Mouse (Mus musculus): ENCODE measurements around the gene Dennd2c. TPM values are rescaled to one million over a fixed set of nuclear protein-coding genes. Genes with fewer than 3 reads are reported as not detected.
"Not testable (repeated sequence)": the region's sequence is repeated elsewhere in the genome, so short reads cannot be mapped to it uniquely, and the experiment has no call there.

Gene Dennd2c
- polyA plus RNA-seq, 1 experiment = 1.2 TPM

DNA sequence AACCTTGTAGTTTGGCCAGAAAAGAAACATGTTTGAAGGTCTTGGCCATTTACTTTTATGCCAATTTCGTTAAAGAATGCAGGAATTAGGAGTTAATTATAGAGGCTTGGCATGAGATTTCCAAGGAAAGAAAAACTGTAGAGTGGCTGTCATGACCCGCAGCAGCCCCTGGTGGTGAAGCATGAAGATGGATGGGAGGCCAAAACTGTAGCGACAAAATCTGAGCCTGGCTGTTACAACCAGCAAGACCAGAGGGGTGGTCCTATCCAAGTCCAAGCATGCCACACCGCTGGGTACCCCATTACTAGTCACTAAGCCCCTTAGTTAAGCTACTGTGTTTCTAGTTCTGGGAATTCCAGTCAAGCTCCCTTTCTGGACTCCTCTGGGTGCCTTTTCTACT, 78.8 kb downstream of the Dennd2c start:
- peaks cover 21% of the 10 kb centered on the region for H3K36me3 ChIP-seq (ENCODE audit: control insufficient read depth, insufficient read depth, low read length)
- no peak overlapping the region for H3K4me3 ChIP-seq (ENCODE audit: extremely low read depth, insufficient read depth, insufficient read length)
- no peaks in the 10 kb centered on the region for H3K4me1 ChIP-seq (ENCODE audit: control insufficient read depth, insufficient read depth, insufficient read length)
- no peak for DNase-seq (ENCODE audit: low read depth in 1 of 2, low spot score in 2 of 2)
- WGBS = 65% methylated on average over 4 of the region's 4 CpGs
- TF ChIP-seq POLR2A (IDR thresholded peaks at IDR 0.05; ENCODE audit: low read depth, low read length) (no peak), CTCF (IDR thresholded peaks at IDR 0.05; ENCODE audit: extremely low read depth, insufficient read depth, insufficient read length, insufficient replicate concordance) (no peak)
- no peak overlapping the region for H3K27ac ChIP-seq (ENCODE audit: insufficient read depth, low read length)
- no peaks in the 10 kb centered on the region for H3K27me3 ChIP-seq (ENCODE audit: control insufficient read depth, insufficient read depth, low read length)

DNA sequence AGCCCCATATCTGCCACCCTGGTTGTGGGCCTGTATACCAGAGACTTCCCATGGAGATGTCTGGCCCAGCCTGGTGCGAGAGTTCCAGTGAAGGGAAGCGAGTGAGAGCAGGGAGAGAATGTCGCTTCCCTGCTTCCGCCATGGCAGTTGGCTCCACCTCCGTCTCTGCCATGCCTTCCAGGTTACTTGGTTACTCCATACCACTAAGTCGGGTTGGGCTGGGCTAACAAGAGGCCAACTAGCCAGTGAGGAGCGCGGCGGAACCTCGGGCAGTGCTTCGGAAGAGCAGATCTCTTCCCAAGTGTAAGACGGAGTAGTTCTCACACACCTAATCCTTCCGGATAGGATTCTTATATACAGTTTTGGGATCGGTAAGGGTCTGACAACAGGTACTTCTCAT, 80.4 kb downstream of the Dennd2c start:
- Histone ChIP-seq H3K27ac (ENCODE audit: insufficient read depth, low read length) (no peak overlapping the region), H3K27me3 (ENCODE audit: control insufficient read depth, insufficient read depth, low read length) (no peaks in the 10 kb centered on the region), H3K4me1 (ENCODE audit: control insufficient read depth, insufficient read depth, insufficient read length) (no peaks in the 10 kb centered on the region), H3K36me3 (ENCODE audit: control insufficient read depth, insufficient read depth, low read length) (peaks cover 9% of the 10 kb centered on the region), H3K4me3 (ENCODE audit: extremely low read depth, insufficient read depth, insufficient read length) (no peak overlapping the region)
- TF ChIP-seq CTCF (IDR thresholded peaks at IDR 0.05; ENCODE audit: extremely low read depth, insufficient read depth, insufficient read length, insufficient replicate concordance) = no peak
- TF ChIP-seq POLR2A (IDR thresholded peaks at IDR 0.05; ENCODE audit: low read depth, low read length) = no peak
- WGBS = 89% methylated on average over 14 of the region's 14 CpGs
- no peak for DNase-seq (ENCODE audit: low read depth in 1 of 2, low spot score in 2 of 2)

DNA sequence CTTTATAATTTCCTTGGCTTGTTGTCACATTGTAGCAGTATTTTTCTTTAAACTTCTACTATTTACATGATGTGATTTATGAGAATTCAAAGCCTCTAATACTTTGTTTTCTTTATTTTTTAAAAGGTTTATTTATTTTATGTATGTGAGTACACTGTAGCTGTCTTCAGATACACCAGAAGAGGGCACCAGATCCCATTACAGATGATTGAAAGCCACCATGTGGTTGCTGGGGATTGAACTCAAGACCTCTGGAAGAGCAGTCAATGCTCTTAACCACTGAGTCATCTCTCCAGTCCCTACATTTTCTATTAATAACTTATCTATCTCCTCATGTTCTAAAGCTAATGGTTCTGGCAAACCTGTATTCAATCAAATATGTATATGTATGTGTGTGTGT, 82.1 kb downstream of the Dennd2c start:
- not testable (repeated sequence) for H3K27me3 ChIP-seq (ENCODE audit: control insufficient read depth, insufficient read depth, low read length); H3K27ac ChIP-seq (ENCODE audit: insufficient read depth, low read length); H3K4me3 ChIP-seq (ENCODE audit: extremely low read depth, insufficient read depth, insufficient read length); H3K36me3 ChIP-seq (ENCODE audit: control insufficient read depth, insufficient read depth, low read length); H3K4me1 ChIP-seq (ENCODE audit: control insufficient read depth, insufficient read depth, insufficient read length); DNase-seq (ENCODE audit: low read depth in 1 of 2, low spot score in 2 of 2)

DNA sequence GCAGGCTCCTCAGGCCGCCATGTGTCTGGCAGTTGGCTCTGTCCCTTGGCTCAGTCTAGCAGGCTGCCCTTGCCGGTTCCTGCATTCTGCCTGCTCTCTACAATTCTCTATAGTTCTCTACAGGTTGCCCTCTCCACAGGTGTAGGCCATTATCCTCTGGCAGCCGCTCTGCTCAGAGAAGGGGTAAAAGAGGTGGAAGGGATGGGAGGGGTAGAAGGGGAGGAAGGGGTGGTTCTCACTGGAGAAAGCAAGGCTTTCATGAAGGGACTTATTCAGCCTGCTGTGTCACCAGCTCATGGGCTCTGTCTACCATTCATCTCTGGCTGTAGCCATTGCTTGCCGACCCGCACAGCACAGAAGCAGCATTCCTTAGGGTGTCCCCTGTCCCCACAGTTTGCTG, 86.0 kb downstream of the Dennd2c start:
- TF ChIP-seq POLR2A (IDR thresholded peaks at IDR 0.05; ENCODE audit: low read depth, low read length) = no peak
- no peak for TF ChIP-seq CTCF (IDR thresholded peaks at IDR 0.05; ENCODE audit: extremely low read depth, insufficient read depth, insufficient read length, insufficient replicate concordance)

DNA sequence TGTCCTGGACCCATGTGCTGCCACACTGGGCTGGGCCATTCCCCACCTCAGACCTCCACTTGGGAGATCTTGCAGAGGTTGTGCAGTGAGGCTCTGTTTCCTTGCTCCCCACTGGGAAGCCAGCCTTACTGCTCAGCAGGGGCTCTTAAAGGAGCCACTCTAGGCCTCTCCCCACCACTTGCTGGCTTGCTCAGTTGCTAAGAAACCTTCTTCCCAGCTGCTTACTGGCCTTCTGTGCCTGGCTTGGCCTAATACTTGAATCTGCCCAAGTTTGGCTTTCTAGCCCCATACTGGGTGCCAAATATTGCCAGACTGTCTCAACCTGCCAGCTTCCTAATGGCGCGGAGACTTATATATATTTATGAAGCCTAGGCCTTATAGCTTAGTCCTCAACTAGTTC, 86.5 kb downstream of the Dennd2c start:
- no peak overlapping the region for H3K27ac ChIP-seq (ENCODE audit: insufficient read depth, low read length)
- DNase-seq (ENCODE audit: low read depth in 1 of 2, low spot score in 2 of 2) = no peak
- no peak overlapping the region for H3K4me3 ChIP-seq (ENCODE audit: extremely low read depth, insufficient read depth, insufficient read length)
- H3K36me3 ChIP-seq (ENCODE audit: control insufficient read depth, insufficient read depth, low read length) = no peaks in the 10 kb centered on the region
- no peaks in the 10 kb centered on the region for H3K27me3 ChIP-seq (ENCODE audit: control insufficient read depth, insufficient read depth, low read length)
- 90% methylated on average over 2 of the region's 2 CpGs for WGBS
- TF ChIP-seq POLR2A (IDR thresholded peaks at IDR 0.05; ENCODE audit: low read depth, low read length) = no peak
- no peak for TF ChIP-seq CTCF (IDR thresholded peaks at IDR 0.05; ENCODE audit: extremely low read depth, insufficient read depth, insufficient read length, insufficient replicate concordance)
- no peaks in the 10 kb centered on the region for H3K4me1 ChIP-seq (ENCODE audit: control insufficient read depth, insufficient read depth, insufficient read length)

More for the DNA sequence above, 86.0 kb downstream of the Dennd2c start:
- Histone ChIP-seq H3K4me1 (ENCODE audit: control insufficient read depth, insufficient read depth, insufficient read length) (no peaks in the 10 kb centered on the region), H3K4me3 (ENCODE audit: extremely low read depth, insufficient read depth, insufficient read length) (no peak overlapping the region), H3K27ac (ENCODE audit: insufficient read depth, low read length) (no peak overlapping the region), H3K27me3 (ENCODE audit: control insufficient read depth, insufficient read depth, low read length) (no peaks in the 10 kb centered on the region), H3K36me3 (ENCODE audit: control insufficient read depth, insufficient read depth, low read length) (no peaks in the 10 kb centered on the region)
- WGBS = 88% methylated on average over 5 of the region's 5 CpGs
- DNase-seq (ENCODE audit: low read depth in 1 of 2, low spot score in 2 of 2) = no peak

DNA sequence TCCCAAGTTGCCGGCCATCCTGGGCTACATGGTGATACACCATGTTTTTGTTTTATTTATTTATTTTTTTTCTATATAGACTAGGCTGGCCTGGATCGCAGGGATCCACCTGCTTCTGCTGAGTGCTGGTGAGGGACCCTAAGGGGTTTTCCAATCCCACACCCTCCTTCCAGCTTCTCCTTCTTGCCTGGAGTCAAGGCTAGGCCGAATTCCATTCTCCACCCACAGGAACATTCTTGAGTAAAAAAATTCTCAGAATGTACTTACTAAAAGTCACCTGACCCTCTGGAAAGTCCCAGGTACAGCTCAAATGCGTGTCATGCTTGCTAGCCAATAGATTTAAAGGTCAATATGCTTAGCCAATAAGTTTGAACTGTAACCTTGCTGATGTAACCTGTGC, 89.8 kb downstream of the Dennd2c start:
- Histone ChIP-seq H3K27me3 (ENCODE audit: control insufficient read depth, insufficient read depth, low read length) (no peaks in the 10 kb centered on the region), H3K36me3 (ENCODE audit: control insufficient read depth, insufficient read depth, low read length) (no peaks in the 10 kb centered on the region), H3K4me1 (ENCODE audit: control insufficient read depth, insufficient read depth, insufficient read length) (no peaks in the 10 kb centered on the region), H3K4me3 (ENCODE audit: extremely low read depth, insufficient read depth, insufficient read length) (no peak overlapping the region), H3K27ac (ENCODE audit: insufficient read depth, low read length) (no peak overlapping the region)
- no peak for TF ChIP-seq CTCF (IDR thresholded peaks at IDR 0.05; ENCODE audit: extremely low read depth, insufficient read depth, insufficient read length, insufficient replicate concordance)
- no peak for TF ChIP-seq POLR2A (IDR thresholded peaks at IDR 0.05; ENCODE audit: low read depth, low read length)
- DNase-seq (ENCODE audit: low read depth in 1 of 2, low spot score in 2 of 2) = no peak
- WGBS = 90% methylated on average over 4 of the region's 4 CpGs

DNA sequence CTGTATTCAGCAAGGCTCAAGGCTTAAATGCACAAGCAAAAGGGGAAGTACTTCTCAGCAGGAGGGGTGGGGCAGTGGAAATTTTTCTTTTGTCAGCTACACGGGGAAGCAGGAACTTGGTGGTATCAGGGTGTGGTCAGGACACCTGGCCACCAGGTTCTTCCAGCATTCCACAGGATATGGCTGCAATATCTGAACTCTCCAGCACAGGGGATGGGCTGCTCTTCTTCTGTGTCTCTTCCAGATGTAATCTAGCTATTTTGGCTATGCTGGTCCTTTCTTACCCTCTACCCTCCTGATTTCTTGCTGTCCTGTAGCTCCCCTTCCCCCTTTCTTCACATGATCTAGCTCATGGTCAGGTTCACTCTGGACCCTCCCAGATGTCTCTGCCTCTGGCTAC, 90.8 kb downstream of the Dennd2c start:
- H3K27ac ChIP-seq (ENCODE audit: insufficient read depth, low read length) = no peak overlapping the region
- TF ChIP-seq POLR2A (IDR thresholded peaks at IDR 0.05; ENCODE audit: low read depth, low read length) = no peak
- TF ChIP-seq CTCF (IDR thresholded peaks at IDR 0.05; ENCODE audit: extremely low read depth, insufficient read depth, insufficient read length, insufficient replicate concordance) = no peak

More for the DNA sequence above, 90.8 kb downstream of the Dennd2c start:
- Histone ChIP-seq H3K27me3 (ENCODE audit: control insufficient read depth, insufficient read depth, low read length) (no peaks in the 10 kb centered on the region), H3K4me3 (ENCODE audit: extremely low read depth, insufficient read depth, insufficient read length) (no peak overlapping the region), H3K36me3 (ENCODE audit: control insufficient read depth, insufficient read depth, low read length) (no peaks in the 10 kb centered on the region), H3K4me1 (ENCODE audit: control insufficient read depth, insufficient read depth, insufficient read length) (no peaks in the 10 kb centered on the region)
- DNase-seq (ENCODE audit: low read depth in 1 of 2, low spot score in 2 of 2) = no peak
- WGBS = 28% methylated on average over 1 of the region's 1 CpGs

Data from spleen, adult 2 months (tissue).